Mouse (Mus musculus) layer of hippocampus, postnatal 25 days (tissue): ENCODE measurements around the gene Ccdc157. TPM values are rescaled to one million over a fixed set of nuclear protein-coding genes. Genes with fewer than 3 reads are reported as not detected.
A peak's percentile ranks its signal among the peaks of the same experiment; 100 is the strongest.

Source experiments
- DNase-seq, 2 experiments: peaks; one replicate each; pipeline ENCODE4 v3.0.0; 2022; ENCODE audit warnings: mixed read lengths in 2 of 2, low spot score in 1 of 2; ENCODE audit errors: extremely low spot score in 1 of 2
- total RNA-seq, 2 experiments: library from RNA; stranded (reverse); gene quantifications; 2 replicates each; pipeline ENCODE4 v1.2.3; 2021

Gene Ccdc157
- total RNA-seq, 2 experiments from 2014 or later: 10.7 to 10.9 TPM

DNA sequence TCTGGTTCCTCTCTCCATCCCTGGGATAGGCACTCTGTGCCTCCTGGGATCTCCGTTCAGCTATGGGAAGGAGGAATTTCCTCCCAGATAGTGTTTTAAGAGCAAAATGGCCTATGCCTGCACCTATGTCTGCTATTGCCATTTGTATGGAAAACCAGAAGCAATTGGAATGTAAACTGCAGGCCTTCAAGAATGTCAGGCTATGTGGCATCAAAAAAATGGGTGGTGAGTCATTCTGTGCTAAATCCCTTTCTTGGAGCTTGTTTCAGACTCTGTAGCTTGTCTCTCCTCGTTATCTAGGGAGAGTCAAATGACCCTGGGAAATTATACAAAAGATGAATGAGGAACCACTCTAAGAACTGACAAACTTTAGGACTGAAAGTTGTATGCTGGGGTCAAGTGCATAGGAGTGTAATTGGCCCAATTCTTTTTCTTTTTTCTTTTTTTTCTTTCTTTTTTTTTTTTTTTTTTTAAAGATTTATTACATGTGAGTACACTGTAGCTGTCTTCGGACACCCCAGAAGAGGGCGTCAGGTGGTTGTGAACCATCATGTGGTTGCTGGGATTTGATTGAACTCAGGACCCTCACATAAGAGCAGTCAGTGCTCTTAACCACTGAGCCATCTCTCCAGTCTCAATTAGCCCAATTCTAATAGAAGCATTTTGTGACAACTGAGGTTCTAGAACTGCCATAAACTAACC, 24.3 kb upstream of the Ccdc157 start:
- DNase-seq: no peak

DNA sequence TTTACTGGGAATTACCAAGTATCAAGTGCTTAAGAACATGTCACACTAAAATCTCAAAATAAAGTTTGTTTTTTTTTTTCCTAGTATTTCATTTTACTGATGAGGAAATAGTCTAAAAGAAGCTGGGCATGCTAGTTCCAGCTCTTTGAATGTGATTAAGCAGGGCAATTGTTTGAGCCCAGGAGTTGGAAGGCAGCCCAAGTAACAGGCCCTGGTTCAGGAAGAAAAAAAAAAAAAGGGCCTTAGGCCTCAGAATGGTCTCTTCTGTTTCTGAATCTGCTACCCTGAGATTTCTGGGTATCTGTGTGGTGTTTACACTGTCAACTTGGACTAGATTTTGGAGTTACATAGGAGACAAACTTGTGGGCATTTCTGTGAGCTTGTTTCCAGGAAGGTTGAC, 23.4 kb upstream of the Ccdc157 start:
- DNase-seq: no peak

DNA sequence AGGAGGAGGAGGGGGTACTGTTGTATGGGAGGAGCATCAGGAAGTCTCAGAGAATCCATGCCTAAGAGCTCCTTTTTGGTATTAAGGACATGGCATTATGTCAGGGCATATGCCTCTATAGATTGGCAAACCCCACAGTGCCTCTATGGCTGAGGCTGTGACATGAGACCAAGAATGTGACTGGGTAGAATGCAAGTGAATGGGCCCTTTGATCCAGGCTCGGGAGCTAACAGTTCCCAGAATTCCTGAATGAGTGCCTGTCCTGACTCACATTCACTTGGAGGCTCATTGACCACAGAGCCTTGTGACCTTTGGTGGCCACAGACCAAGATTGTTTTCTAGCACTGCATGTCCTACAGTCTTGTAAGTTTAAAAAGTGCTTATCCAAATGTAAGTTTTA, 22.0 kb upstream of the Ccdc157 start:
- DNase-seq: no peak

DNA sequence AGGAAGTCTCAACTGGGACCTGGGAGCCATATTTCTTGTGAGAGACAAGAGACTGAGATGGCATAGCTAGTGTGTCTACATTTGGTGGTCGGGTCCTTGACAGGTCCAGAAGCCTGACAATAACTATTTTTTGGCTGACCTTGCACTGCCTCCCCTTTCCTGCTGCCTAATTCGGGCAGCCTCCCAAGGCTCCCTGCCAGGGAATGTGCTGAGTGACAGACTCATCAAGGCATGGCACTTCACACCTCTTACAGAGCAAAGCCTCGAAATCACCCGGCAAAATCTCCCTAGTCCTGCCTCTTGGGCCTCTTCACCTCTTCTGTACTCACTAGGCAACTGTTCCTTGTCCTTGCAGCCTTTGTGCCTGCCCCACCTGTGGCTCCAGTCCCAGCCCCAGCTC, 17.6 kb upstream of the Ccdc157 start:
- DNase-seq: no peak

DNA sequence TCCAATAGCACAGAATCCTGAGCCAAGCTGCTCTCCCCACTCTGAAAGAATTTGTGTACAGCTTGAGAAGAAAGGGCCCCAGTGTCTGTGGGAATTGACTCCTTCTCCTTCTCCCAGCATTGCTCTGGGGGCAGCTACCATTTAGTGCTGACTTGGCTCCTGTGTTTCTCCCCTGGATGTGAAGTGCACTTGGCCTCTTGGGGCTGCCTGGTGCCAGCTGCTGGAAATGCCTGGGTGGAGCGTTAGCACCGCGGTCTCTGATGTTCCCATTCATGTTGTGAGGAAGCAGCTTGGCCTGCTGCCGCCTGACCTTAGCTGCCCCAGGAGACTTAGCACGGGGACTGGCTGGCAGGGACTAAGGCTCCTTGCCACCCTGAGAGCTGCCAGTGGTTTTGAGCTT, 14.5 kb upstream of the Ccdc157 start:
- DNase-seq: peak in 1 of 2 experiments; percentile 45

DNA sequence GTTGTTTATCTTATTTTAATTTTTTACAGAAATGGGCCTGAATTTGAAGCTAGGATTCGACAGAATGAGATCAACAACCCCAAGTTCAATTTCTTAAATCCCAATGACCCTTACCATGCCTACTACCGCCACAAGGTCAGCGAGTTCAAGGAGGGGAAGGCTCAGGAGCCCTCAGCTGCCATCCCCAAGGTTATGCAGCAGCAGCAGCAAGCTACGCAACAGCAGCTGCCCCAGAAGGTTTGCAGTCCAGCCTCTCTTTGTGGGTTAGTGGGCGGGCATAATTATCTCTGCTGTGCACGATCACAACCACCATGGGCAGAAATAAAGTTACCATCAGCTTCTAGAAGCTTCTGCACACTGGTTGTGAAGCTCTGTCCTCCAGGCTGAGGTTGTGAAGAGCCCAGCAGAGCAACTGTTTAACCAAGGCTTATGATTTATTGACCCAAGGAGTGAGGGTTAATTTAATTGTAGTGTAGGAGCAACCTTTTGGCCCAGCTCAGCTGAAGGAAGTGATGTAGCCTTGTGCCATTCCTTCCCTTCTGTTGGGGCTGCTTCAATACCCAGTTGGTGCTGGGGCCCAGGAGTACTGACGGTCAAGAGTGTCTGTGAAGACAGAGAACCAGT, 6.5 kb upstream of the Ccdc157 start:
- DNase-seq: no peak

DNA sequence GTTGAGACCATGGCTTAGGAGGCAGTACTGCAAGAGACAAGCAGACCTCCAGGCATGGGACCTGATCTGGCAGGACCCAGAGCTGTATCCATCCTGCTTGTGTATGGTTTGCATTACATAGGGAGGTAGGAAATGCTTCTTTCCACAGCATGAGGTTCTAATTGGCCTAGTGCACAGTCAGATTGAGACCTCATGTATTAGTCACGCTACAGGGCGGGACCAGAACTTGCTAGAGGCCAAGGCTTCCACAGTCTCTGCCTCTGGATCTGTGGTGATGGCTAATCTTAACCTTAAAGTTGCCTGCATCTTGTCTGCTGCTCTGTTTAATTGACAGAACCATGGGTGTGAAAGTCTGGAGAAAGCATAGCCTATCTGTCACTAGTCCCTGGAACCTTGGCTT, 4.6 kb upstream of the Ccdc157 start:
- DNase-seq: no peak

DNA sequence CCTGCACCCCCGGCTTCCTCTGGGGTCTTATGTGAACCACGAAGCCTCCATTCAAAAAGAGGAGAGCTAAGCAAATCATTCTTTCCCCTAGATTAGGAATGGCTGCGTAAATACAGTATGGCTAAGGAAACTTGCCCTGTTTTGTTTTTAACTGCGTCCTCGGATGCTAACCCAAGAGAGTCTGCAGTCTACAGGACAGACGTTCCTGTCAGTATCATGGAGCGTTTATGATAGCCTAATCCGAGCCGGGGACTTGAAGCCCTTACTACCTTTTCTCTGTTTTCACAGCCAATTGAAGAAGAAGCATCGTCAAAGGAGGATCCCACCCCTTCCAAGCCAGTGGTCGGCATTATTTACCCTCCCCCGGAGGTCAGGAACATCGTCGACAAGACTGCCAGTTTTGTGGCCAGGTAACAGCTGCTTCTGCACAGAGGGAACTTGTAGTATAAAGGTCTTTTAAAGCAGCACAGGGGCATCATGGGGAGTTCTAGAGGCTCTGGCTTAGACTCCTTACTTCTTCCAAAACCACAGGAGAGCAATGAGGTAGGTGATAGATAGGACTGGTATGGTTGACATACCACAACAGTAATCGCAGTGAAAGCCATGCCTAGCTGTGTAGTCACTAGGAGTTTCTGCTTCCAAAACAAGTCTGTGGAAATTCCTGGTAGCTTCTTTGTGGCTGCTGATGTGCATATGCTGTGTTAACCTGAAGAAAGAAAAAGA, 826 bp upstream of the Ccdc157 start:
- no peak for DNase-seq

DNA sequence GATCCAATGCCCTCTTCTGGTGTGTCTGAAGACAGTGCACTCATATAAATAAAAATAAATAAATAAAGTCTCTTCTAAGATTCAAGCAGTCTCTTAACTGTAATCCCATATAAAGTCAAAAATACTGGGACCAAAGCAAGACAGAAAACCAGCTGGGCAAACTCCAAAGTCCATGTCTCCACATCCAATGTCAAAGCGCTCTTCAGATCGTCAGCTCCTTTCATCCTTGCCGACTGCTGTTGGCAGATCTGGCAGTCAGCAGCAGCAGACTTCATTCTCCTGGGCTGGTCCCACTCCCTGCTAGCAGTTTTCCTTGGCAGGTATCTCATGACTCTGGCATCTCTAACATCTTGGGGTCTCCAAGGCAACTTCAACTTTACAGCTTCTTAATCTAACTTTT, 1.4 kb downstream of the Ccdc157 start:
- no peak for DNase-seq

DNA sequence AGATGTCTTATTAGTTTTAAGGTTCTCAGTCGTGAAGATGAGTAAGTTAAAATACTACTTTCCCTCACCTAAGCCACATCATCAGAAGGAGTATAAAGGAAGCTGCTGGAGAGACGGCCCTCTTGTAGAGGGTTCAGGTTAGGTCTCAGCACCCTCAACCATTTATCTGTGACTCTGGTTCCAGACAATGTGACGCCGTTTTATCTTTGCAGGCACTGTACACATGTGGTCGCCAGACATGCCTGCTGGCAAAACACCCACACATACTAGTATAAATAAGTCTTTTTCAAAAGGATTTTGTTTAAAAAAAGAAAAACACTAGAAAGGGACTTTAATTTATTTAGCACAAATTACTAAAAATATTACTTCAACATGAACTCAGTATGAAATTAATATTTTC, 4.5 kb downstream of the Ccdc157 start:
- DNase-seq: no peak

DNA sequence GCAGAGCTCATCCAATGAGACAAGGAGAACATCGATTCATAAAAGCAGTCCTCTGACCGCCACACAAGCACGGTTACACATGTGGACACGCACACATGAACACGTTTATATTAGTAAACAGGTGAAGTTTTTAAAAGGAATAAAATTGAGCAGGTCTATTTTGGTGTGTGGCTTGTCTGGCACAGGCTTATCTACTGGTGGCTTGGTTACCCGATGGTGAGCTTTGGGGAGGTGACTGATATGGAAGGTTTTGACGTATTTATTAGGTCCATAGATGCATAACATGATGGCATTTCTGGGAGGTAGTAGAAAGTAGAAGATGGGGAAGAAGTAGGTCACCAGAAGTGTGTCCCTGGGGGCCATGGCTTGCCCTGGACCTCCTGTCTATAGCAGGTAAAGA, 6.4 kb downstream of the Ccdc157 start:
- no peak for DNase-seq

DNA sequence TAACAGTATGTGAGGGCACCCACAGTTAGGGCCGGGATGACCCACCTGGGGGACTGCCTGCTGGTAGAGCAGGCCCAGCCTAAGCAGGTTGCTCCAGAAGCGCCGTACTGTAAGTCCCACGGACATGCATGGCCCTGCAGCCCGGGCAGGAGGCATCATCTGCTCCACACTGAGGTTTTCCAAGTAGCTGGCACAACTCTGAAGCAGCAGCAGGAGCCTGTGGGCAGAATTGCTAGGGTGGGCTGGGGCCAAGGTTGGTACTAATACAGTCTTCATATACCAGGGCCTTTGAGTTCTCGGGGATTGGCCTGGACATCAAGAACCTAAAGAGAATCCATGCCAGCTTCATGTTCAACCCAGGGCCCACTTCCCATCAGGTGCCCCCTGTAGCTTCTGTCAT, 10.2 kb downstream of the Ccdc157 start:
- no peak for DNase-seq

DNA sequence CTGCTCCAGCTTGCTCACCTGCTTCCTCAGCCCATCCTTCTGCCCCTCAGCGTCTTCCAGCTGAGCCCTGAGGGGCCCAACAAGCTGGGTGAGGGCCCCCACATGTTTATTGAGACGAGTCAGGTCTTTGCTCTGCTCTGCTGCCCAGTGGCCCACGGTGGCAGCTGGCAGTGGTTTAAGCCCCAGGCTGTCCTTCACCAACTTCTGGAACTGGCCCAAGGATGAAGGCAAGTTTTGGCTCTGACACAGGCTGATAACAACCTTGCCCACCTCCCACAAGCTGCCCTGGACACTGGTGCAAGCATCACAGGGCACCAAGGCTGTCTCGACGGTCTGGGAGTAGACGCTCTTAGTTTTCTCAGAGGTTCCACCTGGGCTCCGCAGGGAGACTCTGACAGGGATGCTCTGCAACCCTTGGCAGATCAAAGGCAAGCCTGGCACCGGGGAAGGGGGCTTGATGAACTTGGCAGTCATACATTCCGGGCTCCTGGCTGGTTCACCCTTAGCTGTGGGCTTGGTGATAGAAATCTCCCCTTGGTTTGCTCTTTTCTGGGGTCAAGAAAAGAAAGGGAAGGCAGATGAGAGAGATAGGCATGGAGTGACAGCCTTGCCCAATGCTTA, 11.4 kb downstream of the Ccdc157 start:
- DNase-seq: no peak

DNA sequence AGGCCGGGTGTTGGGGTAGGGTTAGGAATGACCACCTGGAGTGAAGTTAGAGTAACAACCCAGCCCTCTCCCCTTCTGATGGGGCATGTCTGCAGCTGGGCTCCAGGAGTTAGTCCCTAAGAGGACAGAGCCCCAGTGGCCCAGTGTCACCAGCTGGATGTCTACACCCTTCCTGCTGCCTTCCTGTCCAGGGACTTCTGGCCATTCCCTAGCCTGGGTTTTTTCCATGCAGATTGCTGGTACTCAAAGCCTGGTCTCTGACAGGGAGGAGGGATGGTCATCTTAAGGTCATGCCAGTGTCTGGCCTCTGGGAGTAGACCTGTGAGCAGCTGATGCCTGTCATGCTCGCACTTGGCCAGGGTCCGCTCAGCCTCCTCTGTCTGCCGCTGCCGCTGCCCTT, 12.0 kb downstream of the Ccdc157 start:
- DNase-seq: no peak

DNA sequence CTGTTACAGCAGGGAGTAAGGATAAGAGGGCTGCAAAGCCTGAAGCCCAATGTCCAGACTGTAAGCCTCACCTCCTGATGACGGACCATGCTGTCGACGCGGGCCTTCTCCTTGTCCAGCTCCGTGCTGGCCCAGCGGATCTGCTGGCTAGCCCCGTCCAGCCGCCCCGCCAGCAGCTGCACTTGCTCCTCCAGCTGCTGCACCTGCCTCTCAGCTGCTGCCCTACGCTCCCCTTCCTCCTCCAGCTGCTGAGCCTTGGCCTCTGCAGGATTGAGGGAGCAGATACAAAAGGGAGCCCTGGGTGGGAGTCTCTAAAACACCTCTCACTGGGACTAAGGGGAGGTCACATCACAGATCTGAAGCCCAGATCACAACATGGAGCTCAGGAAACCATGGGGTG, 13.0 kb downstream of the Ccdc157 start:
- no peak for DNase-seq

DNA sequence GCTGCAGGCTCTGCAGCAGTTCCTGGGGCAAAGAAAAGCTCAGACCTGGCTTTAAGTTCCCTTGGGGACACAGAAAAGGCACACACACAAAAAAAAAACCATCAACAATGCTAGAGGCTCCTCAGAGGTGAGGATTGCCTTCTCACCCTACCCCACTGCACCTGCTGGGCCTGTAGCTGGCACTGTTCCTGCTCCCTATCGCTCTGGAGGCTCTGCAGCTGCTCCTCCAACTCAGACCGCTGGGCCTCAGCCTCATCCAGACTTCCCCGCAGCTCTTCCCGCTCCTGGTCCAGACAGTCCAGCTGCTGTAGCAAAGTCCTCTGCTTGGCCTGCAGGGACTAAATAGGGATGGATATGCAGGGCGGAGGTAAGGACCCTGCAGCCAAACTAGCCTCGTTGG, 13.7 kb downstream of the Ccdc157 start:
- no peak for DNase-seq

DNA sequence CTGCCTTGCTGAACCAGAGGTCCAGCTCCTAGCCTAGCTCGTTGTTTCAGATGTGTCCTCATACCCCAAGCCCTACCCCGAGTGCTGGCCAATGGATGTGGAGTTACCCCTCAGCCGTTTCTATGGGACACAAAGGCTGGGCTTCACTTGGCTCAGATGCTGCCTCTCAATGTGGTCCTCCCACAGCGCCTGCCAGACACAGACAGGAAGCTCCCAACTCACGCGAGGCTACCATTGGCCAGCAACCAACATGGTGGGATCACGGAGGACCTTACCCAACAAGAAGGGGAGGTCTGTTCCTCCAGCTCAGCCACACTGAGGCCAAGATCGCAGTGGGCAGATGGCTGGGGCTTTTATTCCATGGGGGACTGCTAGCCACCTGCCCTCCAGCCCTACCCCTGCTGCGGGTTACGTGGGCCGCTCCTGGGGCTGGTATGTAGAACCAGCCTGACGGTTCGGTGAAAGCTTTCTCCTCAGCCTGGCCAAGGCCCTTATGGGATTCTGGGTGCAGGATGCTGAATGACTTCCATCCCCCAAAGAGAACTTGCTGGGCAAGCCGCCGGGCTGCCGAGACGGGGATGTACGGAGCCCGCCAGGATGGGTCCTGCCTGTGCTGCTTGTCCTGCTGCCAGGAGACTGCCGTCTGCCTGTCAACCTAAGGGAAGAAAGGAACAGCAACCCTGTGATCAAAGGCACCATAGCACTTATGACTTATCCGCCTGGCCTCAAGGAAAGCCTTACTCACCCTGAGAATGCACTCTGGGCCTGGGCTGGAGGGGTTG, 16.6 kb downstream of the Ccdc157 start:
- DNase-seq: no peak

DNA sequence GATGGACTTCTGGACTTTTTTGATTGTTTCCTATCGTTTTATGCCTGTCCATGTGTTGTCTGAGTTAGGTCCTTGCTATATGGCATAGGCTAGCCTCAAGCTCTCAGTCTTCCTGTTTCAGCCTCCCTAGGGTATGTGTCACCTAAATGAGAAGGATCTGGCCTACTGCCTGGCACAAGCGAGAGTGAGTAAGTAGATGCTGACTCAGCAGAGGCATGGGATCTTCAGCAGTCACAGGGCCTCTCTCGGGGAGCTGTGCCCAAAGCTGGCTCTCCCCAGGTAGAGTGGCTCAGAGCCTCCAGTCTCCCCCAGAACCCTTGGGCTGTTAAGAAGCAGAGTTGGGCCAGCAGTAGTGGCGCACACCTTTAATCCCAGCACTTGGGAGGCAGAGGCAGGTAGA, 17.7 kb downstream of the Ccdc157 start:
- no peak for DNase-seq

DNA sequence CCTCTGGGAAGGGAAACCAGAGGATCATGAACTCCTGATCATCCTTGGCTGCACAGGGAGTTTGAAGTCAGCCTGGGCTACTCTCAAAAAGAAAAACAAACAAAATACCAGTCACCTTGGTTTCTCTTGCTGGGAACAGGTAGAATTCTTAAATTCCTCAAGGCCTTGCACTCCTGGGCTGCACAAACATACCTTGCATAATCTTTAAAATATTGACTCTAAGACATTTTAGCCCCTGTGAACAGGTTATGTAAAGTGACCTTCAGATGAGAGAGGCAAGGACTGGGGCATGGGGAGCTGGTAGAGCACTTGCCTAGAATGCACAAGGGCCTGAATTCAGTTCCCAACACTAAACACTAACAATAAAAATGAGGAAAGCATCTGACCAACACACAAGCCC, 18.6 kb downstream of the Ccdc157 start:
- no peak for DNase-seq

DNA sequence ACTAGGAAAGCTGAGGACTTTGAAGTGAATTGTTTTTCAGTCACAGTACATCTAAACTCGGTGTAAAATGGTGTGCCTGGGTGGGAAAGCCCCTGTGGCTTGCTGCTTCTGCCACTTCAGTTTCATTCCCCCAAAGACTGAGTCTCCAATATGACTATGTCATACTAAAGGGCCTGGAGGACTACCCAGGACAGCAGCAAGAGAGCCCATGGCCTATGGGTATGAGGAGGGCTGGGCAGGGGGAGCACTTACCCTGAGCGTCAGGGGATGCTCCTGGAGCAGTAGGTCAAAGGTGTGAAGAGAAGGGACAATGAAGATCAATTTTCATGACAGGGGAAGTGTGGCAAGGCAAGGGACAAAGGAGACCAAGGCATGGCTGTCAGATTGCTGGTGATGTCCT, 21.1 kb downstream of the Ccdc157 start:
- no peak for DNase-seq
